Mouse (Mus musculus) spleen, adult 2 months (tissue): ENCODE measurements around the gene Rps6ka1.

Experiments used
- CTCF ChIP-seq: fragments of 200-500 bp; IDR thresholded peaks from 2 replicates; pipeline ENCODE4 v1.5.1; 2011; ENCODE audit warnings: mild to moderate bottlenecking, inconsistent platforms; ENCODE audit not compliant: insufficient read depth, insufficient read length, insufficient replicate concordance; ENCODE audit errors: extremely low read depth
- POLR2A ChIP-seq: fragments of 200-500 bp; IDR thresholded peaks from 2 replicates; pipeline ENCODE4 v1.6.1; 2011; ENCODE audit warnings: low read depth, low read length, inconsistent platforms

- TF ChIP-seq POLR2A (no peak), CTCF (no peak)
Observed at GRCm38 (mm10) chr4:133908051-133908450, 20.5 kb upstream of the Rps6ka1 start.
